Mouse (Mus musculus) heart, adult 18-20 months (tissue): ENCODE measurements around the gene Nuf2. TPM values are rescaled to one million over a fixed set of nuclear protein-coding genes. Genes with fewer than 3 reads are reported as not detected.
"Not testable (repeated sequence)": the region's sequence is repeated elsewhere in the genome, so short reads cannot be mapped to it uniquely, and the experiment has no call there.

Experiments
- DNase-seq, 2 experiments: peaks; one replicate each; pipeline ENCODE4 v3.0.0; 2021 to 2022; ENCODE audit warnings: mixed read lengths in 1 of 2
- long read RNA-seq, 2 experiments: library from polyadenylated mRNA; stranded (forward); transcript quantifications; one replicate each; pipeline ENCODE4 v2.0.0; 2021
- total RNA-seq, 2 experiments: library from RNA; stranded (reverse); gene quantifications; 2 replicates each; pipeline ENCODE4 v1.2.3; 2021

Nuf2 gene
- total RNA-seq, result under 1 TPM; 0.30 to 0.33 TPM
- long read RNA-seq, experiment 1, result 0 reads
- long read RNA-seq, experiment 2, result 0 reads

GRCm38 (mm10) chr1:169530876-169531701 lies at the start of gene Nuf2:
Nuf2 (minus strand) TSS chr1:169531464.
- peak; percentile 98 to 99 for DNase-seq

GRCm38 (mm10) chr1:169579572-169579971 lies 48.3 kb upstream of the Nuf2 start:
- no peak for DNase-seq

GRCm38 (mm10) chr1:169574136-169574535 lies 42.9 kb upstream of the Nuf2 start:
- no peak for DNase-seq

GRCm38 (mm10) chr1:169555621-169556020 lies 24.4 kb upstream of the Nuf2 start:
- DNase-seq, result peak in 1 of 2 experiments; percentile 21

- DNase-seq, result no peak
Observed at GRCm38 (mm10) chr1:169555019-169555418, 23.8 kb upstream of the Nuf2 start.

- DNase-seq, result peak in 1 of 2 experiments; percentile 37
Observed at GRCm38 (mm10) chr1:169553446-169553845, 22.2 kb upstream of the Nuf2 start.

GRCm38 (mm10) chr1:169540415-169540814 lies 9.2 kb upstream of the Nuf2 start:
- peak in 1 of 2 experiments; percentile 19 for DNase-seq

GRCm38 (mm10) chr1:169531702-169532535 lies 655 bp upstream of the Nuf2 start:
- DNase-seq, result peak; percentile 61 to 89

GRCm38 (mm10) chr1:169529996-169530518 lies 1.2 kb downstream of the Nuf2 start:
- no peak for DNase-seq

- no peak for DNase-seq
Observed at GRCm38 (mm10) chr1:169526006-169526680, 5.1 kb downstream of the Nuf2 start.

- DNase-seq, result no peak
Observed at GRCm38 (mm10) chr1:169519337-169519736, 11.9 kb downstream of the Nuf2 start.

- DNase-seq, result not testable (repeated sequence)
Observed at GRCm38 (mm10) chr1:169517899-169518517, 13.3 kb downstream of the Nuf2 start.

- DNase-seq, result no peak
Observed at GRCm38 (mm10) chr1:169517376-169517892, 13.8 kb downstream of the Nuf2 start.

- no peak for DNase-seq
Observed at GRCm38 (mm10) chr1:169506354-169506753, 24.9 kb downstream of the Nuf2 start.

- DNase-seq, result no peak
Observed at GRCm38 (mm10) chr1:169502876-169503275, 28.4 kb downstream of the Nuf2 start.

- DNase-seq, result peak in 1 of 2 experiments; percentile 17
Observed at GRCm38 (mm10) chr1:169495621-169496020, 35.6 kb downstream of the Nuf2 start.

- DNase-seq, result no peak
Observed at GRCm38 (mm10) chr1:169491561-169491960, 39.7 kb downstream of the Nuf2 start.

- DNase-seq, result no peak
Observed at GRCm38 (mm10) chr1:169485408-169485885, 45.8 kb downstream of the Nuf2 start.

GRCm38 (mm10) chr1:169484565-169484964 lies 46.7 kb downstream of the Nuf2 start:
- DNase-seq, result no peak

GRCm38 (mm10) chr1:169482596-169483335 lies 48.5 kb downstream of the Nuf2 start:
- DNase-seq, result no peak
